Mouse (Mus musculus) limb, embryonic 14.5 days (tissue): ENCODE measurements around the gene Ddx31. TPM values are rescaled to one million over a fixed set of nuclear protein-coding genes. Genes with fewer than 3 reads are reported as not detected.

Experiments
- ATAC-seq: fragments of 200-750 bp; cut with Nextera tagmentation; 2 replicates; pipeline ENCODE4 v1.8.0; 2017; ENCODE audit warnings: low read depth, moderate number of reproducible peaks, moderate TSS enrichment; ENCODE audit not compliant: low FRiP score
- DNase-seq: peaks from one replicate; pipeline ENCODE4 v3.0.0-alpha.2; 2015; ENCODE audit warnings: low spot score
- H3K27ac ChIP-seq: fragments of 300-500 bp; sonication (generic); replicated peaks from 2 replicates; pipeline ENCODE4 v1.5.1; 2014; ENCODE audit warnings: low read depth, mild to moderate bottlenecking, low read length, moderate library complexity, mixed read lengths
- H3K27me3 ChIP-seq: fragments of 300-500 bp; sonication (generic); 2 replicates; pipeline ENCODE4 v1.6.1; 2014; ENCODE audit warnings: low read length, mixed read lengths; ENCODE audit not compliant: control insufficient read depth, insufficient read depth
- H3K36me3 ChIP-seq: fragments of 300-500 bp; sonication (generic); 2 replicates; pipeline ENCODE4 v1.6.1; 2014; ENCODE audit warnings: mild to moderate bottlenecking, low read length, moderate library complexity, mixed read lengths; ENCODE audit not compliant: control insufficient read depth, insufficient read depth
- H3K4me1 ChIP-seq: fragments of 300-500 bp; sonication (generic); 2 replicates; pipeline ENCODE4 v1.6.1; 2014; ENCODE audit warnings: antibody characterized with exemption, low read length, mixed read lengths; ENCODE audit not compliant: control insufficient read depth, insufficient read depth
- H3K4me2 ChIP-seq: fragments of 300-500 bp; sonication (generic); replicated peaks from 2 replicates; pipeline ENCODE4 v1.6.1; 2014; ENCODE audit warnings: low read depth, mild to moderate bottlenecking, low read length, moderate library complexity; ENCODE audit not compliant: severe bottlenecking
- H3K4me3 ChIP-seq: fragments of 300-500 bp; sonication (generic); replicated peaks from 2 replicates; pipeline ENCODE4 v1.5.1; 2014; ENCODE audit warnings: low read length
- H3K9ac ChIP-seq: fragments of 300-500 bp; sonication (generic); 2 replicates; pipeline ENCODE4 v1.6.1; 2014; ENCODE audit warnings: mild to moderate bottlenecking, low read depth, low read length, moderate library complexity; ENCODE audit not compliant: severe bottlenecking
- H3K9me3 ChIP-seq: fragments of 300-500 bp; sonication (generic); 2 replicates; pipeline ENCODE4 v1.6.1; 2016; ENCODE audit warnings: low read length; ENCODE audit not compliant: control insufficient read depth
- POLR2A ChIP-seq: fragments of 200-500 bp; IDR thresholded peaks from 2 replicates; pipeline ENCODE4 v1.8.0; 2012; ENCODE audit warnings: inconsistent platforms, mild to moderate bottlenecking, moderate library complexity, borderline replicate concordance; ENCODE audit not compliant: insufficient read depth, insufficient read length; ENCODE audit errors: extremely low read depth
- WGBS: fragments of 180-500 bp; shearing (Covaris S2); extraction: QIAGEN DNeasy Blood & Tissue Kit; methylation state at CpG from one replicate; pipeline ENCODE4 v1.1.7; 2014; 5-methylcytosine and 5-hydroxymethylcytosine counted together
- polyA plus RNA-seq, 2 experiments: library from polyadenylated mRNA; depleted of rRNA in 1 of 2; stranded (reverse) in 1 of 2; unstranded in 1 of 2; fragments of >200 nt; fragmentation: Nextera tagmentation in 1 of 2; extraction: Ambion mirVana in 1 of 2; gene quantifications; 2 replicates each; pipeline versions ENCODE4 v1.2.1 to v1.2.3; 2012 to 2014

Gene Ddx31
- polyA plus RNA-seq, 2 experiments = 13.1 to 13.3 TPM

GRCm38 (mm10) chr2:28912039-28912700 lies 72.0 kb downstream of the Ddx31 start:
- Histone ChIP-seq H3K27me3 (peaks cover 100% of the 10 kb centered on the region), H3K4me3 (no peak overlapping the region; the same call in 1 of the 2 replicates), H3K27ac (no peak overlapping the region), H3K9me3 (no peaks in the 10 kb centered on the region), H3K4me1 (no peaks in the 10 kb centered on the region), H3K4me2 (no peak overlapping the region), H3K36me3 (no peaks in the 10 kb centered on the region), H3K9ac (no peak overlapping the region)
- no peak for DNase-seq
- 2% methylated on average over 33 of the region's 33 CpGs for WGBS
- TF ChIP-seq POLR2A = no peak
- ATAC-seq = no peak

DNA sequence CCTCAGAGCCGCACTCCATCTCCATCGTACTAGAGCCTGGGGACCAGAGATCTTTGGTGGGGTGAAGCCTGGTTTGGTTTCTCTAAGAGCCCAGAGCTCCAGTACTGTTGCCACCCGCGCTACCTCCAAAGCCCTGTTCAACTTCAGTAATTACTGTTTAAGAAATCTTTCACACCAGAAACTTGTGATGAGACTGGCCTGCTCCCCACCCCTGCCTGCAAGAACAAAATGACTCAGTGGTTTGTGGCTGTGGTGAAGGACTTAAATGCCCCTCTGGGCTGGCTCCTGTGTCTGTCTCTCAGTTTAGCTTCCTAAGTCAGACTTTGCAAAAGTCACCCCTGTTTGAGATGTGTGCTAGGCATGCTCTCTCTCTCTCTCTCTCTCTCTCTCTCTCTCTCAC lies 72.8 kb downstream of the Ddx31 start:
- 1% methylated on average over 4 of the region's 4 CpGs for WGBS
- no peak overlapping the region for H3K4me2 ChIP-seq
- H3K9me3 ChIP-seq = no peaks in the 10 kb centered on the region
- H3K27me3 ChIP-seq = peaks cover 100% of the 10 kb centered on the region
- H3K9ac ChIP-seq = no peak overlapping the region
- no peak overlapping the region for H3K27ac ChIP-seq
- DNase-seq (no peak), ATAC-seq (no peak)
- H3K36me3 ChIP-seq = no peaks in the 10 kb centered on the region
- TF ChIP-seq POLR2A = no peak
- H3K4me1 ChIP-seq = no peaks in the 10 kb centered on the region
- no peak overlapping the region for H3K4me3 ChIP-seq

GRCm38 (mm10) chr2:28914121-28914520 lies 73.9 kb downstream of the Ddx31 start:
- 6% methylated on average over 2 of the region's 2 CpGs for WGBS
- Histone ChIP-seq H3K4me2 (no peak overlapping the region), H3K4me3 (no peak overlapping the region), H3K27ac (no peak overlapping the region), H3K27me3 (peaks cover 100% of the 10 kb centered on the region), H3K36me3 (no peaks in the 10 kb centered on the region), H3K9me3 (no peaks in the 10 kb centered on the region), H3K4me1 (no peaks in the 10 kb centered on the region), H3K9ac (no peak overlapping the region)
- DNase-seq (no peak), ATAC-seq (no peak)
- no peak for TF ChIP-seq POLR2A

DNA sequence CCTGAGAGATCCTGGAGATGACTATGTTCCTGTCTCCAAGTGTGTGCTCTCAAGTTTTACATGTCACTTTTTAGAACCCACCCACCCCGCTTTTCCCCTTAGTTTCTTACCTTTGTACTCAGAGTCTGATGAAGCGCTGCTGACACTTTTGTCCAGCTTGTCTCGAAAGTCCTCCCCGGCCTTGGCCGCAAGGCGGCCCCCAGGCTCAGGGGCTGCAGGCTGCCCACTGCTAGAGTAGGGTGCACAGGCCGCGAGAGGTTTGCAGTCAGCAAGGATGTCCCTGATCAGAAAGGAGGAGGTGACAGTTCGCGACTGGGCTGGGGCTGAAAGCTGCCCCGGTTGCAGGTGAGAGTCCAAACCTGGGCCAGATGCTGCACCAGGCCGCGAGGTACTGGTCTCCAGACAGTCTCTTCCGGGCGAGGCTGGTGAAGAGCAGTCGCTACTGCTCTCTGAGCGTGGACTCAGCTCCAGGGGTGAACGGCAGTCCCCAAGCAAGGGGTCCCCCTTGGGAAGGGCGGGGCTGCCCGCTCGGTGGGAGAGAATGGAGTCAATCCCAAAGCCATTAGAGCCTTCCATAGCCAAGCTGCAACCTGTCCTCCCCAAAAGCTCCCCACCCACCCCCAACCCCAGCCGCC lies 75.0 kb downstream of the Ddx31 start:
- H3K27me3 ChIP-seq = peaks cover 97% of the 10 kb centered on the region
- no peak overlapping the region for H3K9ac ChIP-seq
- H3K4me3 ChIP-seq = no peak overlapping the region
- no peak for DNase-seq
- H3K4me1 ChIP-seq = no peaks in the 10 kb centered on the region
- H3K36me3 ChIP-seq = no peaks in the 10 kb centered on the region
- no peak for TF ChIP-seq POLR2A
- H3K4me2 ChIP-seq = no peak overlapping the region
- H3K27ac ChIP-seq = no peak overlapping the region
- no peaks in the 10 kb centered on the region for H3K9me3 ChIP-seq
- WGBS = 4% methylated on average over 22 of the region's 22 CpGs
- no peak for ATAC-seq

GRCm38 (mm10) chr2:28915768-28916512 lies 75.7 kb downstream of the Ddx31 start:
- ATAC-seq = peak; percentile 65
- Histone ChIP-seq H3K4me1 (no peaks in the 10 kb centered on the region), H3K27ac (no peak overlapping the region), H3K9ac (no peak overlapping the region), H3K4me2 (peak overlapping the region; percentile 22; the same call in 1 of the 2 replicates), H3K9me3 (no peaks in the 10 kb centered on the region), H3K4me3 (no peak overlapping the region; the same call in 1 of the 2 replicates), H3K36me3 (no peaks in the 10 kb centered on the region), H3K27me3 (peaks cover 95% of the 10 kb centered on the region)
- no peak for TF ChIP-seq POLR2A
- 1% methylated on average over 46 of the region's 50 CpGs for WGBS
- peak; percentile 80 for DNase-seq
